Mouse (Mus musculus) gastrocnemius, postnatal 10 days (tissue): Measurements from ENCODE around the gene Zfyve26. TPM values are rescaled to one million over a fixed set of nuclear protein-coding genes. Genes with fewer than 3 reads are reported as not detected.
"Not testable (repeated sequence)": the region's sequence is repeated elsewhere in the genome, so short reads cannot be mapped to it uniquely, and the experiment has no call there.

Experiments used
- DNase-seq: peaks from one replicate; pipeline ENCODE4 v3.0.0; 2021; ENCODE audit warnings: mixed read lengths
- long read RNA-seq, 2 experiments: library from polyadenylated mRNA; stranded (forward); transcript quantifications; one replicate each; pipeline ENCODE4 v2.0.0; 2021
- total RNA-seq, 2 experiments: library from RNA; stranded (reverse); gene quantifications; 2 replicates each; pipeline ENCODE4 v1.2.3; 2021

Zfyve26 gene
- total RNA-seq = 10 to 100 TPM; 14.2 to 15.0 TPM
- long read RNA-seq, experiment 1, partial matches to known transcripts = 1 of 1 reads
- long read RNA-seq, experiment 1, other reads (novel, unspliced or antisense) = 0 of 1 reads
- long read RNA-seq, experiment 2, full-length matches to known transcripts = 1 of 4 reads
- long read RNA-seq, experiment 2, partial matches to known transcripts = 3 of 4 reads
- long read RNA-seq, experiment 2, other reads (novel, unspliced or antisense) = 0 of 4 reads

- DNase-seq = peak; percentile 83
These were observed at the start of gene Zfyve26 for GRCm38 (mm10) chr12:79296126-79296816. TSS of gene Zfyve26 (minus strand) at chr12:79296304.

GRCm38 (mm10) chr12:79341291-79341845 lies 45.3 kb upstream of the Zfyve26 start:
- DNase-seq = no peak

GRCm38 (mm10) chr12:79340513-79340912 lies 44.4 kb upstream of the Zfyve26 start:
- no peak for DNase-seq

DNA sequence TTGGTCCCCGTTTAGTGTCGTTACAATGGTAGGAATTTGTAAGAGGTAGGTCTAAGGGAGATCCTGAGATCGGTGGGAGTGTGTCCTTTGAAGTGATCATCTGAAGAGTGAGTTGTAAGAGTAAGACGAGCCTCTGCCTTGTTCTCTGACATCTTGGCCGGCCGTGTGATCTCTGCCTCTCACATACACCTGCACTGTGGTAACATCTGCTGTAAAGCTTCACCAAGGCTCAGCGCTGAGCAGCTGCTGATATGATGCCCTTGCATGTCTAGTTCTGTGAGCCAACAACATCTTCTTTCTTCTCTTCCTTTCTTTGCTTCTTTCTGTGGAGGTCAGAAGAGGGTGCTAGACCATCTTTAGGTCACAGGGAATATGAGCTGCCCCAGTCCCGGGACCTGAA lies 42.7 kb upstream of the Zfyve26 start:
- DNase-seq = no peak

DNA sequence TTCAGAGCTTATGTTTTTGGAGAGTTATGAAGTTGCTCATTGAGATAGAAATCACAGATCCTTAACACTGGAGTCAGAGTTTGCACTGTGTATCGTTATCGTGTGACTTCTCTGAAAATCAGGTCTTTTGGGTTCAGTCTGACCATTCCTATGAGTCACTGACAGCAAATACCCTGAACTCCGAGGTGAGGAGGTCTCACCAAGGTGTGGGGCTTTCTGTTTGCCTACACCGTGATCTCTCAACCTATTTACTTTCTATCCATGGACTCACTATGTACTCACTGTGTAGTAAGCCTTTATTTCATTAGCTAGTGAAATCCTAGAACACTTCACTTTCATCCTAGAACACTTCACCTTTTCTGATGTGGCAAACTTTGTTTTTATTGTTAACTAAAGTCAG lies 35.6 kb upstream of the Zfyve26 start:
- DNase-seq = no peak

GRCm38 (mm10) chr12:79330571-79330970 lies 34.5 kb upstream of the Zfyve26 start:
- DNase-seq = no peak

DNA sequence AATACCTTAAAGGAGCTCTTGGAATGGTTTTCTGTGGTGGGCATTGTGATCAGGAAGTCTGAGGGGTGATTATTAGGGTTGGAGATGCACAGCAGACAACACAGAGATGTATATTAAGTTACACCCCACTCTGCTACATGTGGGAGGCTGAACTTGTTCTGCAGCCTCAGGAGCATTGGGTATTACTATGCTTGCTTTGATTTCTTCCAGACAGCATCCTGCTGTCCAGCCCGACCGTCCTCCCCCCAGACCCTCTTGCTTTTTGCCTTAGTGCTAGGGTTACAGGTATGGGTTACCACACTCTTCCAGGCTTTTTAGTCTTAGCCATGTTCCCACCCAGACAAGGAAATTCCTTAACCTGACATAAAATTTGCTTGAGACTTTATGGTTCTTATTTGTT lies 31.8 kb upstream of the Zfyve26 start:
- no peak for DNase-seq

GRCm38 (mm10) chr12:79326745-79327144 lies 30.6 kb upstream of the Zfyve26 start:
- DNase-seq = no peak

DNA sequence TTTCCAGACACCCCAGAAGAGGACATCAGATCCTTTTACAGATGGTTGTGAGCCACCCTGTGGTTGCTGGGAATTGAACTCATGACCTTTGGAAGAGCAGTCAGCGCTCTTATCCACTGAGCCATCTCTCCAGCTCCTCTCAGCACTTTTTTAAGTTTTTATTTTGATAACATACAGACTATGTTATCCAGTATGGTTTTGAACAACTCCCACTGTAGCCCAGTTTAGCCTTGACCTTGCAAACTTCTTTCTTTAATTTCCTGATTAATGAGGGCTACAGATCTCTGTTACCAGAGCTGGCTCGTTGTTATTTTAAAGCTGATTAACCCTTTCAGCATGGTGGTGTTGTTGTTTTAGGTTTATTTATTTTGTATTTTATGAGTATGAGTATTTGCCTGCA lies 30.1 kb upstream of the Zfyve26 start:
- no peak for DNase-seq

- DNase-seq = not testable (repeated sequence)
These were observed 26.4 kb upstream of the Zfyve26 start for GRCm38 (mm10) chr12:79322539-79322938.

DNA sequence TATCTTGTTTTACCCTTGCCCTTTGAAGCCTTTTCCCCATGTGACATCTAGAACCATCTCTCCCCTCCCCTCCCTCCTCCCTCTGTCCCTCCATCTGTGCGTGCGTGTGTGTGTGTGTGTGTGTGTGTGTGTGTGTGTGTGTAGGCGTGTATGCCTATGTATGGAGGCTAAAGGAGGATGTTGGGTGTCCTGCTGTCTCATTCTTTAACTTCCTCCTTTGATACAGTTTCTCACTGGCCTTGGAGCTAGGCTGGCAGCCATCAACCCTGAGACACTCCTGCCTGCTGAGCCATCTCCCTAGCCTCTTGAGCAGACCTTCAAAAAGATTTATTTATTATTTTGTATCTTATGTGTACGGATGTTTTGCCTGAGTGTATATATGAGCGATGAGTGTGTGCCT lies 24.8 kb upstream of the Zfyve26 start:
- DNase-seq = no peak

GRCm38 (mm10) chr12:79317339-79317738 lies 21.2 kb upstream of the Zfyve26 start:
- DNase-seq = no peak

DNA sequence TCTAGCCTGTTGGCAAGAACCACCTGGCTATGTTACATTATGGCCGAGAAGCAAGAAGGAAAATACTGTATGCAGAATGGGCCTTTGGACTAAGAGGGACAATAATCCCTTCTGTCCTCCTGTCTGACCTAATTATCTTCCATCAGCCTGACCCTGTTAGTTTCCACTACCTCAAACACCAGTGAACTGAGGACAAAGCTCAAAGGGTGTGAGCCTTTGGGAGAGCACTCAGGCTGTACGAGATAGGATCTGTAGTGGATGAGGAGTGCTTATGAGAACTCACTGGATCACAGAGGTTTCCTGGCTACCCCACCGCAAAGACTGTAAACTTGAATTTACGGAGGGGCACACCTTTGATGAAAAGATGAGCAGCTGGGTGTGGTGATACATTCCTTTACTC lies 17.6 kb upstream of the Zfyve26 start:
- no peak for DNase-seq

DNA sequence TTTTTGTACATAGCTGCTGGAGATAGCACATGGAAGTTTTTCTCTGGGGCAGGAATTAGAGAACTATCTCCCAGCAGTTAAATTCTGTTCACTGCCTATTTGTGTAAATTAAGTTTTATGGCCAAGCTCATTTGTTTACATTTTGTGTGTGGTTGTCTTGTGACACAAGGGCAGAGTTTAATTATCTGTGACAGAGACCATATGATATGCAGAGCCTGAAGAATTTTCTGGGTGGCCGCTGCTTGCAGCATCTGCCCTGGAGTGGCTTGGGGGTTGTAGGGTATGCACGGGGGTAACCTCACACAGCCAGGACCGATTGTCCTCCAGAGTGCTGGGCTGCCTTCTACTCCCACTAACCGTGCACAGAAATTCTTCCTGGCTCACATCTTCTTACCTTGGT lies 9.9 kb upstream of the Zfyve26 start:
- DNase-seq = no peak

DNA sequence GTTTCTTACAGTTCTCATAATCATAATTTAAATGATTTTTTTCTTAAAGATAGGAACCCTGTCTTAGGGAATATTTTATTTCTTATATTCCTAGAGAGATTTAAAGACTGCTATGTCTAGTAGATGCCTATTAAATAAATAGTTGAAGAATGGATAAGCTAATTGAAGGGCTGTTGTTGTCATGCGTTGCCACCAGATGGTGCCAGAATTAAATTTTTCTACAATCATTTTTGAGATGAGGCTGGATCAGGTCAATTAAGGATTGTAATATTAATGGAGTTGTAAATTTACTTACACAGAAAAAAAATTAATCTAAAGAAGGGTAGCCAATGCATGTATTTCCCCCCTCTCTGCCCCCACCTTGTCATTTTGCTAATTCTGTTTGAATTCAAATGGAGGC lies 9.0 kb upstream of the Zfyve26 start:
- no peak for DNase-seq

GRCm38 (mm10) chr12:79301802-79302201 lies 5.7 kb upstream of the Zfyve26 start:
- no peak for DNase-seq

DNA sequence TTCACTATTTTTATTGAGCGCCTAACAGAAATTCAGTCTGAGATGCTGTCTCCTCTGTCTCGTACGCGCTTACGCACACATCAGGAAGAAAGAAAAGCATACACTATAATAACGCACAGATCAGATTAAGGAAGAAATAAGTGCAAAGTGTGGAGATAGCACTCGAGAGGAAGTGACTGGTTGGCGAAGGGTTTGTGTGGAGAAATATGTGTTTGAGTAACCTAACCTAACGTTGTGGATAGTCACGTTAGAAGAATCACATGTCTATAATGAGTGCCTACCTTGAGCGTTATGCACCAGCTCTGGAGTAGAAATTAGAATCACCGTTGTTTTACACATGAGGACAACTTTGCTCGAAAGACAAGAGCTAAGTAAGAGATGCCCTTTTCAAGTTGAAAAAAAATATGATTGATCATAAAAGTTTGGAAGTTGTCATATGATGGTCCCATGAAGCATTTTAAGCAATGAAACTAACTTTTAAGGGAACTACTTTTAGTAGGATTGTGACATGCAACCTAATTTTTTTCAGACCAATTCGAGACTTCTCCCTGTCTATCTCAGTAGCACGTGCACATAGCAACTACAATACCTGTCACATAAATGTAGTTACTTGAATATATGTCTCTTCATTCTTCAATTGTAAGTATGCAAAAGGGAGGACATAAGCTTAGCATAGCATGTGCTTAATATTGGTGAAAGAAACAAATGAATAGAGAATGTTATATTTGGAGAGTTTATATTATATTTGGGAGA lies 2.0 kb upstream of the Zfyve26 start:
- no peak for DNase-seq

DNA sequence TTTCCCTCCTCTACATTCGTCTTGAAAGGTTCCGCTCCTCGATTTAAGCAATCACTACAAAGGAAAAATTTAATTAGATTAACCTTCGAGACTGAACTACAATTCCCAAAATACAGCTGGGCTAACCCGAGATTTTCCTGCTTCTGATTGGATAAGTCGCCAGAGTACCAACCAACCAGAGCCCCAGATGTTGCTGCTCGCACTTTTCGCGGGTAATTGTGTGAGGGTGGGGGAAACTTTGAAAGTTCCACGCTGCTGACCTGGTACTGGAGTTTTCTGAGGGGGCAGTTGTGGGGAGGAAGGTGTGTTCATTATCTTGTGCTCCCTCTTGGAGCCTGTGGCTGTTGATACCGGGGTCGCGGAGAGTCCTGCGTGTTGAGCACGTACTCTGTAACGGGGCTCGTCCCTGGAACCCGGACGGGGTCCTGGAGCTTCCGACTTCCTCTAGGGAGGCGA lies 1.0 kb upstream of the Zfyve26 start, which contains the start of gene Rad51b:
Gene Rad51b, plus strand, starts transcription at position 162 of the 456 bp plus-strand sequence.
- peak; percentile 42 for DNase-seq

DNA sequence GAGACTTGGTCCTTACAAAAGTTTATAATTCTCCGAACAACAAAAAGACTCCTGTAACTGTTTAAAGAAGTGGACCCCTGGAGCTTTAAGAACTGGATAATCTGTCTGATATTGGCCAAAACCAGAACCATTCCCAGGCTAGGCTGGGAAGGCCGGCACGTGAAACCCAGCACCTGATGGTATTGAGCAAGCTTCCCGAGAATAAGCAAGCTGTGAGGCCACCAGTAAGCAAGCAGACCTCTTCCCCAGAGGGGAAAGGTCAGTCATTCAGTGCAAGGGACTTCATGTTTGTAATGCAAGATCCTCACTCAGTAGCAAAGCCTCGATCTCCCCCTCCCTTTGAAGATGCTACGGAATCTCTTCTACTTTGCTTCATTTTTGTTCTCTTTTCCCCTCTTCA lies 3.2 kb downstream of the Zfyve26 start:
- no peak for DNase-seq

DNA sequence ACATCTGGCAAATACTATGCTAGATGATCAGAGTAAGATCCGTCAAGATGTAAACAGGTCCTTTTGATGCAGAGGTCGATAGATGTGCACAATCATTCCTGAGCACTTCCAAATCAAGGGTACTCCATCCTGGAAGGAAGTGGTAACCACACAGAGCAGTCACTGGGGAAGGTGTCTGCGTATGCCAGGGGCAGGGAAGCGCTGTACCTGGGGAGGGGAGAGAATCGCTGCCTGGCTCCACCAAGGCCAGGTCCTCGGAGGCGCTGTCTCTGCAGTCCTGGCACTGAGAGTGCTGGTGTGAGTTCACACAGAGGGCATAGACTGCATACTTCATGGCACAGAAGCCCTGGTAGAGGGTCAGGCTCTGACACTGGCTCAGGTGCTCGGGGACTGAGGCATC lies 13.5 kb downstream of the Zfyve26 start:
- DNase-seq = no peak

DNA sequence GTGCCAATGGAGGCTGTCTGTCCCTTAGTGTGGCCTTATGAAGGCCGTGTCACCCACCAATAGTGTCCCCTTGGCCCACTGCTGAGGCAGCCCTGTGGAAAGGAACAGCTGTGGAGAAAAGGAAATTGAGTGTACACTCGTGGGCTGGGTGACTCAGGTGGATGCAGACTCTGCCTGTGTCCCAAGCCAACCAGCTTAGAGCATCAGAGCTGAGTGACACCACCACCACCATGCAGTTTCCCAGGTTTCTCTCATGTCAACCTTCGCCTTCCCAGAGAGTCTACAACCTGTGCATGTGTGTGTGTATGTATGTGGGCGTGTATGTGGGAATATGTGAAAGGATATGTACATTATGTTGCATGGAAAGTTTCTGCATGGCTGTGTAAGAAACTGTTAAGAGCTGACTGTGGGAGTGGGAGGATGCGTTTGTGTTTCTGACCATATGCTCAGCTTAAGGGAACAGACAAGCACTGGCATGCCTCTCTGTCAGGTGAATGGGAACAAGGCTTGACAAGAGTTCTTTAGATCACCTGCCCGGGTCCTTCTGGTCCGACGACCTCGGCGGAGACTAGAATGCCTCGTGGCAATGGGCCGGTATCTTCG lies 16.5 kb downstream of the Zfyve26 start:
- DNase-seq = no peak

GRCm38 (mm10) chr12:79272604-79273003 lies 23.5 kb downstream of the Zfyve26 start:
- DNase-seq = no peak
